Mouse (Mus musculus): ENCODE results near the gene Hdac5. TPM values are rescaled to one million over a fixed set of nuclear protein-coding genes. Genes with fewer than 3 reads are reported as not detected.
A peak's percentile ranks its signal among the peaks of the same experiment; 100 is the strongest.

Hdac5 gene
- polyA plus RNA-seq (2014; fragmentation: Nextera tagmentation; extraction: Ambion mirVana): 21.6 and 29.1 TPM in 2 replicates

- peak within 1 kb of the TSS; percentile 92 for H3K4me3 ChIP-seq (ENCODE audit: low read length)
- H3K9ac ChIP-seq (ENCODE audit: low read depth, low read length): peak within 1 kb of the TSS; percentile 92
- WGBS: under 1% methylated on average over 40 of the region's 49 CpGs
- H3K4me2 ChIP-seq (replicated peaks; ENCODE audit: low read depth, low read length): peak within 1 kb of the TSS; percentile 88
- H3K9me3 ChIP-seq (ENCODE audit: control insufficient read depth, low read length): no peaks in the 10 kb centered on the region
- peak; percentile 90 for ATAC-seq (ENCODE audit: low FRiP score, low TSS enrichment)
- no peaks in the 10 kb centered on the region for H3K36me3 ChIP-seq (ENCODE audit: control insufficient read depth, insufficient read depth, low read length)
- peak within 1 kb of the TSS; percentile 62; the same call in 1 of the 2 replicates for H3K27ac ChIP-seq (ENCODE audit: low read depth, low read length)
- peaks cover 21% of the 10 kb centered on the region for H3K4me1 ChIP-seq (ENCODE audit: control insufficient read depth, insufficient read depth, low read length)
- H3K27me3 ChIP-seq (ENCODE audit: control insufficient read depth, insufficient read depth, low read length): no peaks in the 10 kb centered on the region
These were observed at the start of gene Hdac5 for GRCm38 (mm10) chr11:102230006-102230741. Gene Hdac5 (minus strand): TSS chr11:102230166.

- no peak for ATAC-seq (ENCODE audit: low FRiP score, low TSS enrichment)
- H3K36me3 ChIP-seq (ENCODE audit: control insufficient read depth, insufficient read depth, low read length): no peaks in the 10 kb centered on the region
- no peak overlapping the region for H3K4me3 ChIP-seq (ENCODE audit: low read length)
- no peaks in the 10 kb centered on the region for H3K27me3 ChIP-seq (ENCODE audit: control insufficient read depth, insufficient read depth, low read length)
- no peak overlapping the region for H3K9ac ChIP-seq (ENCODE audit: low read depth, low read length)
- H3K4me2 ChIP-seq (replicated peaks; ENCODE audit: low read depth, low read length): no peak overlapping the region
- no peaks in the 10 kb centered on the region for H3K9me3 ChIP-seq (ENCODE audit: control insufficient read depth, low read length)
- H3K4me1 ChIP-seq (ENCODE audit: control insufficient read depth, insufficient read depth, low read length): peaks cover 3% of the 10 kb centered on the region; the same call in 1 of the 2 replicates
- WGBS: 82% methylated on average over 3 of the region's 3 CpGs
- no peak overlapping the region for H3K27ac ChIP-seq (ENCODE audit: low read depth, low read length)
These were observed 49.6 kb upstream of the Hdac5 start for GRCm38 (mm10) chr11:102279595-102279994.

- no peak overlapping the region for H3K4me2 ChIP-seq (replicated peaks; ENCODE audit: low read depth, low read length)
- H3K4me3 ChIP-seq (ENCODE audit: low read length): no peak overlapping the region
- no peak overlapping the region for H3K9ac ChIP-seq (ENCODE audit: low read depth, low read length)
- no peaks in the 10 kb centered on the region for H3K27me3 ChIP-seq (ENCODE audit: control insufficient read depth, insufficient read depth, low read length)
- no peak overlapping the region for H3K27ac ChIP-seq (ENCODE audit: low read depth, low read length)
- H3K4me1 ChIP-seq (ENCODE audit: control insufficient read depth, insufficient read depth, low read length): peaks cover 3% of the 10 kb centered on the region; the same call in 1 of the 2 replicates
- no peak for ATAC-seq (ENCODE audit: low FRiP score, low TSS enrichment)
- no peaks in the 10 kb centered on the region for H3K9me3 ChIP-seq (ENCODE audit: control insufficient read depth, low read length)
- WGBS: 64% methylated on average over 8 of the region's 12 CpGs
- H3K36me3 ChIP-seq (ENCODE audit: control insufficient read depth, insufficient read depth, low read length): no peaks in the 10 kb centered on the region
These were observed 47.8 kb upstream of the Hdac5 start for GRCm38 (mm10) chr11:102277754-102278153.

GRCm38 (mm10) chr11:102276411-102276915, 46.5 kb upstream of the Hdac5 start:
- Histone ChIP-seq H3K27ac (ENCODE audit: low read depth, low read length) (no peak overlapping the region), H3K4me3 (ENCODE audit: low read length) (peak overlapping the region; percentile 36), H3K4me2 (replicated peaks; ENCODE audit: low read depth, low read length) (peak overlapping the region; percentile 73), H3K27me3 (ENCODE audit: control insufficient read depth, insufficient read depth, low read length) (no peaks in the 10 kb centered on the region), H3K9me3 (ENCODE audit: control insufficient read depth, low read length) (no peaks in the 10 kb centered on the region), H3K36me3 (ENCODE audit: control insufficient read depth, insufficient read depth, low read length) (no peaks in the 10 kb centered on the region), H3K4me1 (ENCODE audit: control insufficient read depth, insufficient read depth, low read length) (peaks cover 3% of the 10 kb centered on the region; the same call in 1 of the 2 replicates), H3K9ac (ENCODE audit: low read depth, low read length) (peak overlapping the region; percentile 50)
- peak; percentile 90 for ATAC-seq (ENCODE audit: low FRiP score, low TSS enrichment)
- under 1% methylated on average over 33 of the region's 33 CpGs for WGBS

- H3K27ac ChIP-seq (ENCODE audit: low read depth, low read length): no peak within 1 kb of the TSS
- no peaks in the 10 kb centered on the region for H3K27me3 ChIP-seq (ENCODE audit: control insufficient read depth, insufficient read depth, low read length)
- H3K4me3 ChIP-seq (ENCODE audit: low read length): no peak within 1 kb of the TSS
- no peak within 1 kb of the TSS for H3K4me2 ChIP-seq (replicated peaks; ENCODE audit: low read depth, low read length)
- H3K36me3 ChIP-seq (ENCODE audit: control insufficient read depth, insufficient read depth, low read length): peaks cover 4% of the 10 kb centered on the region; the same call in 1 of the 2 replicates
- no peaks in the 10 kb centered on the region for H3K4me1 ChIP-seq (ENCODE audit: control insufficient read depth, insufficient read depth, low read length)
- H3K9ac ChIP-seq (ENCODE audit: low read depth, low read length): no peak within 1 kb of the TSS
- 87% methylated on average over 12 of the region's 12 CpGs for WGBS
- no peak; the same call in 1 of the 2 replicates for ATAC-seq (ENCODE audit: low FRiP score, low TSS enrichment)
- H3K9me3 ChIP-seq (ENCODE audit: control insufficient read depth, low read length): no peaks in the 10 kb centered on the region
These were observed 38.7 kb upstream of the Hdac5 start, which contains the start of gene Asb16 for GRCm38 (mm10) chr11:102268520-102269244. Gene Asb16 (plus strand): TSS chr11:102268743.

GRCm38 (mm10) chr11:102267480-102267879, 37.5 kb upstream of the Hdac5 start:
- Histone ChIP-seq H3K9ac (ENCODE audit: low read depth, low read length) (no peak overlapping the region), H3K4me1 (ENCODE audit: control insufficient read depth, insufficient read depth, low read length) (no peaks in the 10 kb centered on the region), H3K9me3 (ENCODE audit: control insufficient read depth, low read length) (no peaks in the 10 kb centered on the region), H3K4me3 (ENCODE audit: low read length) (no peak overlapping the region), H3K36me3 (ENCODE audit: control insufficient read depth, insufficient read depth, low read length) (peaks cover 11% of the 10 kb centered on the region; the same call in 1 of the 2 replicates), H3K27ac (ENCODE audit: low read depth, low read length) (no peak overlapping the region), H3K27me3 (ENCODE audit: control insufficient read depth, insufficient read depth, low read length) (no peaks in the 10 kb centered on the region), H3K4me2 (replicated peaks; ENCODE audit: low read depth, low read length) (no peak overlapping the region)
- 8% methylated on average over 11 of the region's 11 CpGs for WGBS
- ATAC-seq (ENCODE audit: low FRiP score, low TSS enrichment): peak; percentile 33; the same call in 1 of the 2 replicates

GRCm38 (mm10) chr11:102266631-102267355, 36.8 kb upstream of the Hdac5 start:
- Histone ChIP-seq H3K27me3 (ENCODE audit: control insufficient read depth, insufficient read depth, low read length) (no peaks in the 10 kb centered on the region), H3K4me2 (replicated peaks; ENCODE audit: low read depth, low read length) (no peak overlapping the region), H3K27ac (ENCODE audit: low read depth, low read length) (no peak overlapping the region), H3K4me3 (ENCODE audit: low read length) (no peak overlapping the region), H3K36me3 (ENCODE audit: control insufficient read depth, insufficient read depth, low read length) (peaks cover 18% of the 10 kb centered on the region), H3K9ac (ENCODE audit: low read depth, low read length) (no peak overlapping the region), H3K4me1 (ENCODE audit: control insufficient read depth, insufficient read depth, low read length) (no peaks in the 10 kb centered on the region), H3K9me3 (ENCODE audit: control insufficient read depth, low read length) (no peaks in the 10 kb centered on the region)
- ATAC-seq (ENCODE audit: low FRiP score, low TSS enrichment): no peak
- WGBS: 88% methylated on average over 8 of the region's 8 CpGs

GRCm38 (mm10) chr11:102265816-102266215, 35.9 kb upstream of the Hdac5 start:
- H3K9ac ChIP-seq (ENCODE audit: low read depth, low read length): no peak overlapping the region
- H3K27ac ChIP-seq (ENCODE audit: low read depth, low read length): no peak overlapping the region
- peaks cover 22% of the 10 kb centered on the region for H3K36me3 ChIP-seq (ENCODE audit: control insufficient read depth, insufficient read depth, low read length)
- WGBS: 65% methylated on average over 14 of the region's 14 CpGs
- H3K4me2 ChIP-seq (replicated peaks; ENCODE audit: low read depth, low read length): no peak overlapping the region
- no peaks in the 10 kb centered on the region for H3K4me1 ChIP-seq (ENCODE audit: control insufficient read depth, insufficient read depth, low read length)
- H3K4me3 ChIP-seq (ENCODE audit: low read length): no peak overlapping the region
- ATAC-seq (ENCODE audit: low FRiP score, low TSS enrichment): no peak
- H3K9me3 ChIP-seq (ENCODE audit: control insufficient read depth, low read length): no peaks in the 10 kb centered on the region
- no peaks in the 10 kb centered on the region for H3K27me3 ChIP-seq (ENCODE audit: control insufficient read depth, insufficient read depth, low read length)

Measured in kidney, embryonic 14.5 days (tissue).